Mouse (Mus musculus) forebrain, embryonic 11.5 days (tissue): ENCODE measurements around the gene Cfap45. TPM values are rescaled to one million over a fixed set of nuclear protein-coding genes. Genes with fewer than 3 reads are reported as not detected.

Source experiments
- ATAC-seq: fragments of 200-750 bp; cut with Nextera tagmentation; replicated peaks from 2 replicates; pipeline ENCODE4 v1.8.0; 2017; ENCODE audit warnings: moderate TSS enrichment; ENCODE audit not compliant: low FRiP score
- DNase-seq: peaks from one replicate; pipeline ENCODE4 v3.0.0-alpha.2; 2017; ENCODE audit warnings: low spot score
- H3K27ac ChIP-seq: fragments of 300-500 bp; sonication (generic); 2 replicates; pipeline ENCODE4 v1.5.1; 2014; ENCODE audit warnings: low read depth, low read length
- H3K27me3 ChIP-seq: fragments of 300-500 bp; sonication (generic); 2 replicates; pipeline ENCODE4 v1.6.1; 2014; ENCODE audit warnings: mild to moderate bottlenecking, low read length, mixed read lengths; ENCODE audit not compliant: control insufficient read depth, insufficient read depth
- H3K36me3 ChIP-seq: fragments of 300-500 bp; sonication (generic); 2 replicates; pipeline ENCODE4 v1.6.1; 2014; ENCODE audit warnings: mild to moderate bottlenecking, low read length, moderate library complexity, mixed read lengths; ENCODE audit not compliant: control insufficient read depth, insufficient read depth
- H3K4me1 ChIP-seq: fragments of 300-500 bp; sonication (generic); replicated peaks from 2 replicates; pipeline ENCODE4 v1.6.1; 2014; ENCODE audit warnings: low read length, mixed read lengths; ENCODE audit not compliant: control insufficient read depth, insufficient read depth
- H3K4me2 ChIP-seq: fragments of 300-500 bp; sonication (generic); 2 replicates; pipeline ENCODE4 v1.6.1; 2014; ENCODE audit warnings: low read depth, mild to moderate bottlenecking, low read length, moderate library complexity, mixed read lengths; ENCODE audit not compliant: severe bottlenecking
- H3K4me3 ChIP-seq: fragments of 300-500 bp; sonication (generic); 2 replicates; pipeline ENCODE4 v1.5.1; 2014; ENCODE audit warnings: low read depth, low read length
- H3K9ac ChIP-seq: fragments of 300-500 bp; sonication (generic); 2 replicates; pipeline ENCODE4 v1.6.1; 2014; ENCODE audit warnings: low read length
- H3K9me3 ChIP-seq: fragments of 300-500 bp; sonication (generic); 2 replicates; pipeline ENCODE4 v1.6.1; 2016; ENCODE audit warnings: low read length, mixed read lengths; ENCODE audit not compliant: control insufficient read depth
- WGBS: fragments of 180-500 bp; shearing (Covaris S2); extraction: QIAGEN DNeasy Blood & Tissue Kit; methylation state at CpG from one replicate; pipeline ENCODE4 v1.1.7; 2014; 5-methylcytosine and 5-hydroxymethylcytosine counted together
- polyA plus RNA-seq: library from polyadenylated mRNA; unstranded; fragments of >200 nt; fragmentation: Nextera tagmentation; extraction: Ambion mirVana; gene quantifications from 2 replicates; pipeline ENCODE4 v1.2.1, GENCODE M21; 2014

Cfap45 gene
- polyA plus RNA-seq, 1 experiment from 2014 or later: 1.2 TPM

DNA sequence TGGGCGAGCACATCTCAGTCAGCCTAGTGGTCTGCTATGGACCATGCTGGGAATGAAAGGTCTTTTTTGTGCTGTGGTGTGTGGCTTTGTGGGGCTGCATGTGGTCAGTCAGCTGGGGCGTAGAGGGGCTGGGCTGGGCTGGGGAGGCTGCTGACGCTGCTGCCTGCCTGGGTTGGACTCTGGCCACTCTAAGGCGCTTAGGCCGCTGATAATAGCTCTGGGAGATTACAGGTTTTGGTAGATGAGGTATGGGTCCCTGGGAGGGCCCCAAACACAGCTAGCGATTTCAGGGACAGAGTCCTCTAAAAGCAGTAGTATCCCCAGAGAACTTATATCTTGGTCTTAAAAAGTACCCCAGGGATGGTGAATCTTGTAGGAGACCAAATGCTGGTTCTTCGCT lies 31.8 kb upstream of the Cfap45 start:
- Histone ChIP-seq H3K4me3 (no peak overlapping the region), H3K4me1 (peaks cover 37% of the 10 kb centered on the region), H3K36me3 (no peaks in the 10 kb centered on the region; the same call in 1 of the 2 replicates), H3K9me3 (no peaks in the 10 kb centered on the region), H3K9ac (no peak overlapping the region), H3K27ac (no peak overlapping the region), H3K27me3 (no peaks in the 10 kb centered on the region), H3K4me2 (no peak overlapping the region)
- DNase-seq (no peak), ATAC-seq (no peak)
- WGBS: 81% methylated on average over 7 of the region's 7 CpGs

DNA sequence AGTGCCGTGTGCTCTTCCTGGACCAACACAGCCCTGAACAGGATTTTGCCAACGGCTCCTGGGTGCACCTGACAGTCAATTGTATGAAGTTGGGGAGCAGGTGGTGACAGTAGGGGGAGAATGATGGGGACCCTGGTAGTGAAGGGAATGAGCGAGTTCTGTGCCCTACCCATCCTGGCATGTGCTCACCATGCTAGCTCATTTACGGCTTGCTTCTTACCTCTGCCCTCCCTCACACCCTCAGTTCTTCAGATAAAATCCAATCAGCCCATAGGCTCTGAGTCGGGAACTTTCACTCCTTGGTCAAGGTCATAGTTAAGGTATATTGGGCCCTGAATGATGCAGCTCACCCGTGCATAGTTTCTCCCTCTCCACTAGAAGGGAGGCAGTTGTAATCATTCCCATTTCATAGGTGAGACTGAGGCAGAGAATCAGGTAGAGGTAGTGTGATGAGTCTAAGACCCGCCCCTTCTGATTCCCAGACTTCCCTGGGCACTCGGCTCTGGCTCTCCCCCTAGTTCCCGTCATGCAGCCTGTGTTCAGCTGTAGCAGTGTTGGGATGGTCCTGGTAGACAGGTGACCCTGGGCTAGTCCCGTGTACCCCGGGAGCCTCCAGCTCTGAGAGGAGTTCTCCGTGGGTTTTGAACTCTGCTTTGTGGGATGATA lies 30.9 kb upstream of the Cfap45 start:
- H3K9me3 ChIP-seq: no peaks in the 10 kb centered on the region
- no peak overlapping the region; the same call in 1 of the 2 replicates for H3K4me2 ChIP-seq
- no peak overlapping the region for H3K27ac ChIP-seq
- no peak for DNase-seq
- H3K9ac ChIP-seq: no peak overlapping the region
- WGBS: 59% methylated on average over 12 of the region's 12 CpGs
- H3K4me3 ChIP-seq: no peak overlapping the region
- peaks cover 28% of the 10 kb centered on the region for H3K4me1 ChIP-seq
- ATAC-seq: peak; percentile 19; the same call in 1 of the 2 replicates
- H3K36me3 ChIP-seq: no peaks in the 10 kb centered on the region; the same call in 1 of the 2 replicates
- no peaks in the 10 kb centered on the region for H3K27me3 ChIP-seq

DNA sequence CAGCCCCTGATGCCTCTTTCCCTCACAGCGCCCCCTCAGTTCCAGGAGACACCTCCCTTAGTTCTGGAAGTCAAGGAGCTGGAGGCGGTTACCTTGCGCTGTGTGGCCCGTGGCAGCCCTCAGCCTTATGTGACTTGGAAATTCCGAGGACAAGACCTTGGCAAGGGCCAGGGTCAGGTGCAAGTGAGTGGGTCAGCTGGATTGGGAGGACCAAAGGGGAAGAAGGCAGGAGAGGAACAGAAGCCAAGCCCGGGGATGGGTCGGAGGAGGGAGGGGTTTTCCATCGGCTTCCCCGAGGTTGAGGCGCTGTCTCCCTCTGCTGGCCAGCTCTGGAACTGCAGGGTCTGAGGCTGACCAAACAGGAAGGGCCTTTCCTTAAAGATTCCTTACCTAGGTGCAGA lies 30.3 kb upstream of the Cfap45 start:
- no peak overlapping the region for H3K27ac ChIP-seq

GRCm38 (mm10) chr1:172492047-172492446 lies 28.6 kb upstream of the Cfap45 start:
- no peaks in the 10 kb centered on the region for H3K27me3 ChIP-seq
- no peak overlapping the region for H3K27ac ChIP-seq
- 91% methylated on average over 8 of the region's 8 CpGs for WGBS
- H3K4me3 ChIP-seq: no peak overlapping the region
- ATAC-seq (no peak), DNase-seq (no peak)
- H3K4me1 ChIP-seq: peaks cover 6% of the 10 kb centered on the region
- H3K4me2 ChIP-seq: no peak overlapping the region
- H3K9ac ChIP-seq: no peak overlapping the region
- no peaks in the 10 kb centered on the region for H3K9me3 ChIP-seq
- peaks cover 4% of the 10 kb centered on the region for H3K36me3 ChIP-seq

More for the DNA sequence above, 30.3 kb upstream of the Cfap45 start:
- no peak overlapping the region for H3K9ac ChIP-seq
- no peaks in the 10 kb centered on the region for H3K9me3 ChIP-seq
- 8% methylated on average over 10 of the region's 10 CpGs for WGBS
- peaks cover 3% of the 10 kb centered on the region; the same call in 1 of the 2 replicates for H3K36me3 ChIP-seq
- peaks cover 24% of the 10 kb centered on the region for H3K4me1 ChIP-seq
- DNase-seq: peak; percentile 94
- ATAC-seq: peak; percentile 29
- no peaks in the 10 kb centered on the region for H3K27me3 ChIP-seq
- peak overlapping the region; percentile 29; the same call in 1 of the 2 replicates for H3K4me2 ChIP-seq
- no peak overlapping the region for H3K4me3 ChIP-seq

- Histone ChIP-seq H3K4me1 (peaks cover 2% of the 10 kb centered on the region; the same call in 1 of the 2 replicates), H3K4me2 (no peak overlapping the region), H3K9me3 (no peaks in the 10 kb centered on the region), H3K4me3 (no peak overlapping the region), H3K27me3 (no peaks in the 10 kb centered on the region; the same call in 1 of the 2 replicates), H3K27ac (no peak overlapping the region), H3K9ac (no peak overlapping the region), H3K36me3 (peaks cover 11% of the 10 kb centered on the region)
- ATAC-seq (no peak), DNase-seq (no peak)
- WGBS: 91% methylated on average over 6 of the region's 6 CpGs
Observed at GRCm38 (mm10) chr1:172493516-172493915, 27.1 kb upstream of the Cfap45 start.

DNA sequence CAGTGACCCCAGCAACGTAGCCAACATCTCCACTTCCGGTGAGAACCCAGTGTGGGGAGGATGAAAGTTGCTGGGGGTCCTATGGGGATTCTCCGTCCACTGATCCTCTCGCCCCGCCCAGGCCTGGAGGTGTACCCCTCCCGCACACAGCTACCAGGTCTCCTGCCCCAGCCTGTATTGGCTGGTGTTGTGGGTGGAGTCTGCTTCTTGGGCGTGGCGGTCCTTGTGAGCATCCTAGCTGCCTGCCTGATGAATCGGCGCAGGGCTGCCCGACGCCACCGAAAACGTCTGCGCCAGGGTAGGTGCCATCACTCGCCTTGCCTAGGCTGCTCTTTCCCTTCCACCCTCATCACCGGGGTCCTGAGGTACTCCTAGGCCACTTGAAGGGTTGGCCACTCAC lies 24.6 kb upstream of the Cfap45 start:
- WGBS: 83% methylated on average over 17 of the region's 17 CpGs
- H3K4me2 ChIP-seq: no peak overlapping the region
- no peak overlapping the region for H3K9ac ChIP-seq
- ATAC-seq (no peak), DNase-seq (no peak)
- peaks cover 11% of the 10 kb centered on the region for H3K36me3 ChIP-seq
- no peak overlapping the region for H3K27ac ChIP-seq
- H3K27me3 ChIP-seq: peaks cover 15% of the 10 kb centered on the region
- peaks cover 10% of the 10 kb centered on the region; the same call in 1 of the 2 replicates for H3K4me1 ChIP-seq
- no peak overlapping the region for H3K4me3 ChIP-seq
- no peaks in the 10 kb centered on the region for H3K9me3 ChIP-seq

DNA sequence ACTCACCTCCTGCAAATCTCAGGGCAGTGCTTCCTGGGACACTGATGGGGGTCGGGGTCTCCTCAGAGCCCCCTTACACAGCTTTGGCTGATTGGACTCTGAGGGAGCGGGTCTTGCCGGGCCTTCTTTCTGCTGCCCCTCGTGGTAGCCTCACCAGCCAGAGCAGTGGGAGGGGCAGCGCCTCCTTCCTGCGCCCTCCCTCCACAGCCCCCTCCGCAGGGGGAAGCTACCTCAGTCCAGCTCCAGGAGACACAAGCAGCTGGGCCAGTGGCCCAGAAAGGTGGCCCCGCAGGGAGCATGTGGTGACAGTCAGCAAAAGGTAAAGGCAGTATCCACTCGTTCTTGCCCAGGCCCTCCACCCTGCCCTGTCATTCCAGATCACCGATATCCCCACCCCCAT lies 23.2 kb upstream of the Cfap45 start:
- 86% methylated on average over 10 of the region's 10 CpGs for WGBS
- Histone ChIP-seq H3K27me3 (peaks cover 23% of the 10 kb centered on the region), H3K4me3 (no peak overlapping the region), H3K4me2 (no peak overlapping the region), H3K36me3 (peaks cover 11% of the 10 kb centered on the region), H3K4me1 (peaks cover 15% of the 10 kb centered on the region; the same call in 1 of the 2 replicates), H3K9me3 (no peaks in the 10 kb centered on the region), H3K27ac (no peak overlapping the region), H3K9ac (no peak overlapping the region)
- DNase-seq (no peak), ATAC-seq (no peak)

- peaks cover 23% of the 10 kb centered on the region for H3K27me3 ChIP-seq
- peak; percentile 53 for ATAC-seq
- peak; percentile 82 for DNase-seq
- peak within 1 kb of the TSS; percentile 36 for H3K4me3 ChIP-seq
- peaks cover 11% of the 10 kb centered on the region for H3K36me3 ChIP-seq
- no peak within 1 kb of the TSS for H3K27ac ChIP-seq
- under 1% methylated on average over 30 of the region's 30 CpGs for WGBS
- H3K9me3 ChIP-seq: no peaks in the 10 kb centered on the region
- H3K4me2 ChIP-seq: peak within 1 kb of the TSS; percentile 58
- H3K9ac ChIP-seq: peak within 1 kb of the TSS; percentile 47
- H3K4me1 ChIP-seq: peaks cover 24% of the 10 kb centered on the region; the same call in 1 of the 2 replicates
Observed at GRCm38 (mm10) chr1:172499765-172500441, 20.7 kb upstream of the Cfap45 start, which contains the start of gene Tagln2. Gene Tagln2, plus strand, starts transcription at chr1:172500047.
